Mouse (Mus musculus): ENCODE results near the gene Ank3.

Ank3 gene

GRCm38 (mm10) chr10:69497382-69497781 is 98.8 kb downstream of the Ank3 start:
- Histone ChIP-seq H3K4me1 (replicated peaks; ENCODE audit: low read depth, low read length) (no peaks in the 10 kb centered on the region), H3K9me3 (ENCODE audit: low read length) (no peaks in the 10 kb centered on the region), H3K27me3 (ENCODE audit: insufficient read depth, low read length) (no peaks in the 10 kb centered on the region), H3K36me3 (ENCODE audit: insufficient read depth, low read length) (no peaks in the 10 kb centered on the region), H3K4me3 (replicated peaks; ENCODE audit: low read length) (no peak overlapping the region)
- no peak for TF ChIP-seq POU5F1 (IDR thresholded peaks at IDR 0.05; ENCODE audit: borderline replicate concordance, low read length)
- no peak for TF ChIP-seq NANOG (IDR thresholded peaks at IDR 0.05; ENCODE audit: borderline replicate concordance, low read length)
- TF ChIP-seq CTCF (conservative IDR thresholded peaks at IDR 0.05; ENCODE audit: low read length), result no peak

GRCm38 (mm10) chr10:69500171-69500860 is 101.7 kb downstream of the Ank3 start:
- H3K36me3 ChIP-seq (ENCODE audit: insufficient read depth, low read length), result no peaks in the 10 kb centered on the region
- no peaks in the 10 kb centered on the region for H3K27me3 ChIP-seq (ENCODE audit: insufficient read depth, low read length)
- no peak for TF ChIP-seq CTCF (conservative IDR thresholded peaks at IDR 0.05; ENCODE audit: low read length)
- TF ChIP-seq POU5F1 (IDR thresholded peaks at IDR 0.05; ENCODE audit: borderline replicate concordance, low read length), result no peak
- no peak for TF ChIP-seq NANOG (IDR thresholded peaks at IDR 0.05; ENCODE audit: borderline replicate concordance, low read length)

GRCm38 (mm10) chr10:69503791-69504190 is 105.2 kb downstream of the Ank3 start:
- no peaks in the 10 kb centered on the region for H3K9me3 ChIP-seq (ENCODE audit: low read length)
- no peaks in the 10 kb centered on the region for H3K27me3 ChIP-seq (ENCODE audit: insufficient read depth, low read length)
- no peaks in the 10 kb centered on the region for H3K36me3 ChIP-seq (ENCODE audit: insufficient read depth, low read length)
- no peaks in the 10 kb centered on the region for H3K4me1 ChIP-seq (replicated peaks; ENCODE audit: low read depth, low read length)
- TF ChIP-seq NANOG (IDR thresholded peaks at IDR 0.05; ENCODE audit: borderline replicate concordance, low read length) (no peak), CTCF (conservative IDR thresholded peaks at IDR 0.05; ENCODE audit: low read length) (no peak), POU5F1 (IDR thresholded peaks at IDR 0.05; ENCODE audit: borderline replicate concordance, low read length) (no peak)
- H3K4me3 ChIP-seq (replicated peaks; ENCODE audit: low read length), result no peak overlapping the region

More at GRCm38 (mm10) chr10:69500171-69500860, 101.7 kb downstream of the Ank3 start:
- Histone ChIP-seq H3K9me3 (ENCODE audit: low read length) (no peaks in the 10 kb centered on the region), H3K4me1 (replicated peaks; ENCODE audit: low read depth, low read length) (no peaks in the 10 kb centered on the region), H3K4me3 (replicated peaks; ENCODE audit: low read length) (no peak overlapping the region)

- no peaks in the 10 kb centered on the region for H3K36me3 ChIP-seq (ENCODE audit: insufficient read depth, low read length)
- H3K4me3 ChIP-seq (replicated peaks; ENCODE audit: low read length), result no peak overlapping the region
- no peaks in the 10 kb centered on the region for H3K9me3 ChIP-seq (ENCODE audit: low read length)
- no peak for TF ChIP-seq CTCF (conservative IDR thresholded peaks at IDR 0.05; ENCODE audit: low read length)
- no peak for TF ChIP-seq POU5F1 (IDR thresholded peaks at IDR 0.05; ENCODE audit: borderline replicate concordance, low read length)
- TF ChIP-seq NANOG (IDR thresholded peaks at IDR 0.05; ENCODE audit: borderline replicate concordance, low read length), result no peak
- no peaks in the 10 kb centered on the region for H3K4me1 ChIP-seq (replicated peaks; ENCODE audit: low read depth, low read length)
- no peaks in the 10 kb centered on the region for H3K27me3 ChIP-seq (ENCODE audit: insufficient read depth, low read length)
Measured at GRCm38 (mm10) chr10:69507719-69508118, 109.1 kb downstream of the Ank3 start.

- TF ChIP-seq POU5F1 (IDR thresholded peaks at IDR 0.05; ENCODE audit: borderline replicate concordance, low read length) (no peak), NANOG (IDR thresholded peaks at IDR 0.05; ENCODE audit: borderline replicate concordance, low read length) (no peak), CTCF (conservative IDR thresholded peaks at IDR 0.05; ENCODE audit: low read length) (no peak)
- Histone ChIP-seq H3K4me1 (replicated peaks; ENCODE audit: low read depth, low read length) (no peaks in the 10 kb centered on the region), H3K4me3 (replicated peaks; ENCODE audit: low read length) (no peak overlapping the region), H3K9me3 (ENCODE audit: low read length) (no peaks in the 10 kb centered on the region), H3K27me3 (ENCODE audit: insufficient read depth, low read length) (no peaks in the 10 kb centered on the region), H3K36me3 (ENCODE audit: insufficient read depth, low read length) (no peaks in the 10 kb centered on the region)
Measured at GRCm38 (mm10) chr10:69510392-69510791, 111.8 kb downstream of the Ank3 start.

GRCm38 (mm10) chr10:69511234-69511633 is 112.7 kb downstream of the Ank3 start:
- Histone ChIP-seq H3K4me1 (replicated peaks; ENCODE audit: low read depth, low read length) (no peaks in the 10 kb centered on the region), H3K9me3 (ENCODE audit: low read length) (no peaks in the 10 kb centered on the region), H3K4me3 (replicated peaks; ENCODE audit: low read length) (no peak overlapping the region), H3K27me3 (ENCODE audit: insufficient read depth, low read length) (no peaks in the 10 kb centered on the region), H3K36me3 (ENCODE audit: insufficient read depth, low read length) (no peaks in the 10 kb centered on the region)
- TF ChIP-seq CTCF (conservative IDR thresholded peaks at IDR 0.05; ENCODE audit: low read length) (peak; percentile 25), NANOG (IDR thresholded peaks at IDR 0.05; ENCODE audit: borderline replicate concordance, low read length) (no peak)

- Histone ChIP-seq H3K27me3 (ENCODE audit: insufficient read depth, low read length) (no peaks in the 10 kb centered on the region), H3K4me1 (replicated peaks; ENCODE audit: low read depth, low read length) (peaks cover 3% of the 10 kb centered on the region; the same call in 1 of the 2 replicates), H3K9me3 (ENCODE audit: low read length) (no peaks in the 10 kb centered on the region), H3K4me3 (replicated peaks; ENCODE audit: low read length) (no peak overlapping the region), H3K36me3 (ENCODE audit: insufficient read depth, low read length) (no peaks in the 10 kb centered on the region)
- TF ChIP-seq POU5F1 (IDR thresholded peaks at IDR 0.05; ENCODE audit: borderline replicate concordance, low read length) (no peak), NANOG (IDR thresholded peaks at IDR 0.05; ENCODE audit: borderline replicate concordance, low read length) (no peak), CTCF (conservative IDR thresholded peaks at IDR 0.05; ENCODE audit: low read length) (no peak)
Measured at GRCm38 (mm10) chr10:69521977-69522376, 123.4 kb downstream of the Ank3 start.

GRCm38 (mm10) chr10:69523202-69523601 is 124.6 kb downstream of the Ank3 start:
- Histone ChIP-seq H3K4me3 (replicated peaks; ENCODE audit: low read length) (no peak overlapping the region), H3K36me3 (ENCODE audit: insufficient read depth, low read length) (no peaks in the 10 kb centered on the region), H3K4me1 (replicated peaks; ENCODE audit: low read depth, low read length) (peaks cover 14% of the 10 kb centered on the region), H3K9me3 (ENCODE audit: low read length) (no peaks in the 10 kb centered on the region), H3K27me3 (ENCODE audit: insufficient read depth, low read length) (no peaks in the 10 kb centered on the region)
- TF ChIP-seq NANOG (IDR thresholded peaks at IDR 0.05; ENCODE audit: borderline replicate concordance, low read length) (no peak), CTCF (conservative IDR thresholded peaks at IDR 0.05; ENCODE audit: low read length) (peak; percentile 77), POU5F1 (IDR thresholded peaks at IDR 0.05; ENCODE audit: borderline replicate concordance, low read length) (no peak)

GRCm38 (mm10) chr10:69527318-69527717 is 128.7 kb downstream of the Ank3 start:
- TF ChIP-seq POU5F1 (IDR thresholded peaks at IDR 0.05; ENCODE audit: borderline replicate concordance, low read length) (no peak), CTCF (conservative IDR thresholded peaks at IDR 0.05; ENCODE audit: low read length) (no peak), NANOG (IDR thresholded peaks at IDR 0.05; ENCODE audit: borderline replicate concordance, low read length) (no peak)
- Histone ChIP-seq H3K4me1 (replicated peaks; ENCODE audit: low read depth, low read length) (peaks cover 30% of the 10 kb centered on the region), H3K4me3 (replicated peaks; ENCODE audit: low read length) (no peak overlapping the region), H3K36me3 (ENCODE audit: insufficient read depth, low read length) (no peaks in the 10 kb centered on the region), H3K9me3 (ENCODE audit: low read length) (no peaks in the 10 kb centered on the region), H3K27me3 (ENCODE audit: insufficient read depth, low read length) (no peaks in the 10 kb centered on the region)

All from E14TG2a.4 (cell line).